Mouse (Mus musculus) stomach, embryonic 14.5 days (tissue): ENCODE data around the gene Snx32. TPM values are rescaled to one million over a fixed set of nuclear protein-coding genes. Genes with fewer than 3 reads are reported as not detected.

ENCODE experiments used
- ATAC-seq: fragments of 200-750 bp; cut with Nextera tagmentation; 2 replicates; pipeline ENCODE4 v1.8.0; 2017; ENCODE audit warnings: low read depth, moderate TSS enrichment; ENCODE audit not compliant: insufficient number of reproducible peaks, insufficient read depth, low FRiP score
- H3K27ac ChIP-seq: fragments of 300-500 bp; sonication (generic); 2 replicates; pipeline ENCODE4 v1.5.1; 2014; ENCODE audit warnings: mild to moderate bottlenecking, low read length, moderate library complexity, mixed read lengths
- H3K27me3 ChIP-seq: fragments of 300-500 bp; sonication (generic); 2 replicates; pipeline ENCODE4 v1.6.1; 2014; ENCODE audit warnings: low read length, control low read depth, mixed read lengths; ENCODE audit not compliant: control insufficient read depth, insufficient read depth
- H3K36me3 ChIP-seq: fragments of 300-500 bp; sonication (generic); 2 replicates; pipeline ENCODE4 v1.6.1; 2014; ENCODE audit warnings: mild to moderate bottlenecking, control low read depth, low read length, moderate library complexity, mixed read lengths; ENCODE audit not compliant: control insufficient read depth, insufficient read depth
- H3K4me1 ChIP-seq: fragments of 300-500 bp; sonication (generic); 2 replicates; pipeline ENCODE4 v1.6.1; 2014; ENCODE audit warnings: low read length, control low read depth, mixed read lengths; ENCODE audit not compliant: control insufficient read depth, insufficient read depth
- H3K4me2 ChIP-seq: fragments of 300-500 bp; sonication (generic); replicated peaks from 2 replicates; pipeline ENCODE4 v1.6.1; 2014; ENCODE audit warnings: low read depth, low read length, control low read depth
- H3K4me3 ChIP-seq: fragments of 300-500 bp; sonication (generic); 2 replicates; pipeline ENCODE4 v1.5.1; 2014; ENCODE audit warnings: low read depth, low read length, control low read depth
- H3K9ac ChIP-seq: fragments of 300-500 bp; sonication (generic); replicated peaks from 2 replicates; pipeline ENCODE4 v1.6.1; 2014; ENCODE audit warnings: low read depth, mild to moderate bottlenecking, control low read depth, low read length, moderate library complexity, mixed read lengths
- H3K9me3 ChIP-seq: fragments of 300-500 bp; sonication (generic); 2 replicates; pipeline ENCODE4 v1.6.1; 2016; ENCODE audit warnings: low read depth, low read length, control low read depth; ENCODE audit not compliant: control insufficient read depth
- WGBS: fragments of 180-500 bp; shearing (Covaris S2); extraction: QIAGEN DNeasy Blood & Tissue Kit; methylation state at CpG from one replicate; pipeline ENCODE4 v1.1.7; 2014; 5-methylcytosine and 5-hydroxymethylcytosine counted together
- polyA plus RNA-seq: library from polyadenylated mRNA; unstranded; fragments of >200 nt; fragmentation: Nextera tagmentation; extraction: Ambion mirVana; gene quantifications from 2 replicates; pipeline ENCODE4 v1.2.1, GENCODE M21; 2014

Snx32 gene
- polyA plus RNA-seq, 1 experiment from 2014 or later, result 13.0 TPM

- no peak overlapping the region for H3K27ac ChIP-seq
- H3K9ac ChIP-seq, result no peak overlapping the region
- H3K9me3 ChIP-seq, result no peaks in the 10 kb centered on the region
- no peaks in the 10 kb centered on the region for H3K4me1 ChIP-seq
- peaks cover 3% of the 10 kb centered on the region; the same call in 1 of the 2 replicates for H3K36me3 ChIP-seq
- no peak for ATAC-seq
- no peak overlapping the region for H3K4me2 ChIP-seq
- no peak overlapping the region for H3K4me3 ChIP-seq
- H3K27me3 ChIP-seq, result no peaks in the 10 kb centered on the region
- 69% methylated on average over 4 of the region's 4 CpGs for WGBS
Measured at GRCm38 (mm10) chr19:5547471-5548056, 37.2 kb upstream of the Snx32 start.

GRCm38 (mm10) chr19:5544031-5544430 lies 33.7 kb upstream of the Snx32 start:
- Histone ChIP-seq H3K9ac (no peak overlapping the region), H3K36me3 (no peaks in the 10 kb centered on the region), H3K4me3 (no peak overlapping the region), H3K4me2 (no peak overlapping the region), H3K27ac (no peak overlapping the region), H3K27me3 (no peaks in the 10 kb centered on the region), H3K9me3 (no peaks in the 10 kb centered on the region), H3K4me1 (no peaks in the 10 kb centered on the region)
- no peak for ATAC-seq
- 41% methylated on average over 11 of the region's 11 CpGs for WGBS

DNA sequence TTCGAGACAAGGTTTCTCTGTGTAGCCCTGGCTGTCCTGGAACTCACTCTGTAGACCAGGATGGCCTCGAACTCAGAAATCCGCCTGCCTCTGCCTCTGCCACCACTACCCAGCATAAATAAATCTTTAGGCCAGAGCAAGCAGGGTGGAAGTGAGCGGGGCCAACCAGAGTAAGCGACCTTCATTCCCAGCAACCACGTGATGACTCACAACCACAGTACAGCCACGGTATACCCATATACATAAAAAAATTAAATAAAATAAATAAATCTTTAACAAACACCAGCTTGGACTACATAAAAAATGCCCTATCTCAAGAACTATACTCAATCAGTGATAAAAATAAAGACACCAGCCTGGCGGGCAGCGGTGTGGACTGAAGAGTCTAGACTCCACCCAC lies 33.0 kb upstream of the Snx32 start:
- WGBS, result 83% methylated on average over 9 of the region's 9 CpGs
- H3K27me3 ChIP-seq, result no peaks in the 10 kb centered on the region

GRCm38 (mm10) chr19:5538786-5539185 lies 28.4 kb upstream of the Snx32 start:
- 73% methylated on average over 8 of the region's 8 CpGs for WGBS
- Histone ChIP-seq H3K9ac (no peak overlapping the region), H3K27ac (no peak overlapping the region)

More for the DNA sequence above, 33.0 kb upstream of the Snx32 start:
- H3K4me1 ChIP-seq, result no peaks in the 10 kb centered on the region
- no peaks in the 10 kb centered on the region for H3K36me3 ChIP-seq
- no peak overlapping the region for H3K4me2 ChIP-seq
- no peak overlapping the region for H3K4me3 ChIP-seq
- H3K9ac ChIP-seq, result no peak overlapping the region
- H3K9me3 ChIP-seq, result no peaks in the 10 kb centered on the region
- no peak overlapping the region for H3K27ac ChIP-seq
- no peak for ATAC-seq

DNA sequence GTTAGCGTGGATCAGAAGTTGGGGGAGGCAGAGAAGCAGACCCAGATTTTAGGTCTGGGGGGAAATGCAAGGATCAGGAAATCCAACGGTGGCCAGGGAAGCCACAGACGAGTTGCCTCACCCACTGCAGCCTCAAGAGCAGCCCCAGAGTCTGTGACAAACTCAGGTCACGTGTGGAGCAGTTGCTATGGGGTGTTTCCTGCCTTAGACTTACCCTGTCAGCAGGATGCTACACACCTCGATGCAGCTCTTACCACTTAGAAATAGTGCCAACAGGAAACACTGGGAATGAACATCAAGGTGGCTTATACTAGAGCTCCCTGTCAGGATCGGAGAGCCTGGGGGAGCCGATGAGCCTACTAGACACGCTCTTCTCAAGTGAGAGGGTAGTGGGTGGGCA lies 22.2 kb upstream of the Snx32 start:
- Histone ChIP-seq H3K9ac (no peak overlapping the region), H3K4me3 (no peak overlapping the region), H3K4me2 (no peak overlapping the region), H3K4me1 (no peaks in the 10 kb centered on the region), H3K9me3 (no peaks in the 10 kb centered on the region), H3K36me3 (no peaks in the 10 kb centered on the region), H3K27ac (no peak overlapping the region), H3K27me3 (no peaks in the 10 kb centered on the region)
- no peak for ATAC-seq
- 68% methylated on average over 8 of the region's 8 CpGs for WGBS

More at GRCm38 (mm10) chr19:5538786-5539185, 28.4 kb upstream of the Snx32 start:
- Histone ChIP-seq H3K4me3 (no peak overlapping the region), H3K4me1 (no peaks in the 10 kb centered on the region), H3K9me3 (no peaks in the 10 kb centered on the region), H3K4me2 (no peak overlapping the region), H3K27me3 (no peaks in the 10 kb centered on the region), H3K36me3 (no peaks in the 10 kb centered on the region)
- ATAC-seq, result no peak

DNA sequence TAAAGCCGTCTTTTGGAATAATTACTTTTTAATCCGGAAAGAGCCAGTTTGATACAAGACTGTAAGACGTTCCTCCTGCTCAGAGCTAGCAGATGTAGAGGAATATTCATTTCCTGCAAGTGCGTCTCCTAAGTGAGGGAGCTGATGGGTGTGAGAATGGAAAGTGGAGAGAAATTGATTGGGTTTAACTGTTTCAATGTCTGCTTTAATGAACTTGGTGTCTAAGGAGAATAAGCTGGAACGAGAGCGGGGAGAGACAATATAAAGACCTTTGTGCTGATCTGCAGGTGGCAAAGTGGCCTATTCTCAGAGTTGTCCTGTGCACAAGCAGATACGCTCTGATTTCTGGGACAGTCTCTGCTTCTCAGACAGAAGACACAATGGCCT lies 19.8 kb upstream of the Snx32 start:
- Histone ChIP-seq H3K9ac (no peak overlapping the region), H3K4me2 (peak overlapping the region; percentile 28; the same call in 1 of the 2 replicates), H3K27ac (peak overlapping the region; percentile 10), H3K4me1 (no peaks in the 10 kb centered on the region), H3K27me3 (no peaks in the 10 kb centered on the region), H3K36me3 (no peaks in the 10 kb centered on the region), H3K9me3 (no peaks in the 10 kb centered on the region), H3K4me3 (no peak overlapping the region)
- ATAC-seq, result no peak
- WGBS, result 46% methylated on average over 7 of the region's 7 CpGs

GRCm38 (mm10) chr19:5529325-5530137 lies 19.2 kb upstream of the Snx32 start:
- H3K4me1 ChIP-seq, result no peaks in the 10 kb centered on the region
- H3K36me3 ChIP-seq, result no peaks in the 10 kb centered on the region
- ATAC-seq, result peak; percentile 97
- H3K4me2 ChIP-seq, result peak overlapping the region; percentile 28
- no peak overlapping the region; the same call in 1 of the 2 replicates for H3K4me3 ChIP-seq
- no peaks in the 10 kb centered on the region for H3K9me3 ChIP-seq
- H3K27ac ChIP-seq, result peak overlapping the region; percentile 83
- no peaks in the 10 kb centered on the region for H3K27me3 ChIP-seq
- 14% methylated on average over 20 of the region's 20 CpGs for WGBS
- H3K9ac ChIP-seq, result no peak overlapping the region

GRCm38 (mm10) chr19:5525204-5525603 lies 14.9 kb upstream of the Snx32 start:
- no peak overlapping the region for H3K4me2 ChIP-seq
- no peak overlapping the region for H3K4me3 ChIP-seq
- WGBS, result 66% methylated on average over 5 of the region's 5 CpGs
- no peak for ATAC-seq
- no peak overlapping the region for H3K9ac ChIP-seq
- no peaks in the 10 kb centered on the region for H3K27me3 ChIP-seq
- H3K27ac ChIP-seq, result no peak overlapping the region
- no peaks in the 10 kb centered on the region for H3K36me3 ChIP-seq
- H3K4me1 ChIP-seq, result no peaks in the 10 kb centered on the region
- H3K9me3 ChIP-seq, result no peaks in the 10 kb centered on the region
